In the genomic region with DNA sequence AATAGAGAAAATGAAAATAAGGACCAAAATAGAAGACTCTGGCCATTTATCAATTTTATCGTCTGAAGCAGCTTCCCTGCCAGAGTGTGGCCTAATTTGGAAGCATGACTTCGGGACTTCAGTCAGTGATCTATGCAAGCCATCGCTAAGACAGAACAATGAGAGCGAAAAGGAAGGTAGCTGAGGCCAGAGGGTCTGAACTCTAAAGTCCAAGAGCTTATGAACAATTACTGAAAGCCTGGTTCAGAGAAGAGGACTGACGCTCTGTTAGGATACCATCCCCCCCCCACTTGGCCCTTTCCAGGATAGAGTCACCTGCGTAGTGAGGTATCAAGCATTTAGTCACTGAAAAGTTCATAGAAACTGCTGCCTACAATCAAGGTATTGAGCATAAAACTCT, we compare ENCODE assay signal across 18 mouse cellular contexts. TPM values are rescaled to one million over a fixed set of nuclear protein-coding genes. Genes with fewer than 3 reads are reported as not detected.
DNase-seq lines count a peak whose midpoint lies in the region; ATAC-seq lines count a peak whose summit lies in the region.
"Had no signal": no experiment of that assay in that cellular context is flagged by ENCODE, and none has a peak within 500 bp of the region (broad histone marks: within the 10 kb centered on the region; RNA-seq: fewer than 3 reads in every experiment).

No protein-coding gene starts in this region.

- ATAC-seq in heart, embryonic 15.5 days (replicated peaks; ENCODE audit: insufficient number of reproducible peaks, insufficient read depth, low FRiP score, low read depth): no peak
- ATAC-seq in kidney, embryonic 15.5 days (replicated peaks; ENCODE audit: low FRiP score): no peak
- peak; percentile 27; the same call in 1 of the 2 replicates for ATAC-seq in kidney, embryonic 16.5 days (ENCODE audit: low FRiP score, low TSS enrichment)
- no peak for ATAC-seq in stomach, embryonic 16.5 days (ENCODE audit: insufficient read depth, low FRiP score)
- ATAC-seq: inflammation-experienced regulatory T-cells, adult 6 months; midbrain, embryonic 16.5 days had no signal

- DNase-seq in heart, embryonic 10.5 days (ENCODE audit: low spot score): no peak
- peak; percentile 46 for DNase-seq in kidney, adult 9 months
- no peak for DNase-seq in urinary bladder, postnatal 4 days (ENCODE audit: low spot score in 2 of 2)
- DNase-seq: cerebellum, adult 2 months; cerebellum, postnatal 36 days; left cerebral cortex, postnatal 4 days; right cerebral cortex, postnatal 25 days had no signal

- H3K27me3 ChIP-seq in heart, embryonic 15.5 days: no peaks in the 10 kb centered on the region
- no peaks in the 10 kb centered on the region for H3K27me3 ChIP-seq in heart, embryonic 10.5 days (ENCODE audit: insufficient read depth, poor library complexity, severe bottlenecking)
- H3K27me3 ChIP-seq in kidney, embryonic 15.5 days: no peaks in the 10 kb centered on the region
- no peaks in the 10 kb centered on the region for H3K27me3 ChIP-seq in kidney, embryonic 16.5 days (ENCODE audit: insufficient read depth, low read length)
- H3K27me3 ChIP-seq in stomach, embryonic 16.5 days (ENCODE audit: control insufficient read depth, insufficient read depth, low read length): no peaks in the 10 kb centered on the region
- H3K27me3 ChIP-seq: embryonic facial prominence, embryonic 15.5 days; hindbrain, embryonic 12.5 days; neural tube, embryonic 15.5 days; stomach, embryonic 15.5 days had no signal

- H3K9me3 ChIP-seq in heart, embryonic 15.5 days (replicated peaks): peaks cover 4% of the 10 kb centered on the region; the same call in 1 of the 2 replicates
- H3K9me3 ChIP-seq in heart, embryonic 10.5 days: no peaks in the 10 kb centered on the region; the same call in 1 of the 2 replicates
- H3K9me3 ChIP-seq in kidney, embryonic 15.5 days (replicated peaks): 0 out of 2 replicates have a peak, but pooled peaks cover 2% of the 10 kb centered on the region
- peaks cover 6% of the 10 kb centered on the region; the same call in 1 of the 2 replicates for H3K9me3 ChIP-seq in kidney, embryonic 16.5 days (ENCODE audit: low read length)
- H3K9me3 ChIP-seq in stomach, embryonic 16.5 days (replicated peaks; ENCODE audit: control insufficient read depth, low read length): no peaks in the 10 kb centered on the region
- H3K9me3 ChIP-seq: embryonic facial prominence, embryonic 15.5 days; hindbrain, embryonic 12.5 days; neural tube, embryonic 15.5 days; stomach, embryonic 15.5 days had no signal

- 65% methylated on average over 6 of the region's 6 CpGs for WGBS in heart, embryonic 15.5 days
- 78% methylated on average over 6 of the region's 6 CpGs for WGBS in heart, embryonic 10.5 days
- 51% methylated on average over 6 of the region's 6 CpGs for WGBS in kidney, embryonic 15.5 days
- 52% methylated on average over 6 of the region's 6 CpGs for WGBS in kidney, embryonic 16.5 days
- 58% methylated on average over 6 of the region's 6 CpGs for WGBS in stomach, embryonic 16.5 days

- H3K9ac ChIP-seq in heart, embryonic 15.5 days: no peak overlapping the region
- no peak overlapping the region for H3K9ac ChIP-seq in kidney, embryonic 15.5 days
- no peak overlapping the region for H3K9ac ChIP-seq in kidney, embryonic 16.5 days (replicated peaks; ENCODE audit: low read length)
- no peak overlapping the region for H3K9ac ChIP-seq in stomach, embryonic 16.5 days (ENCODE audit: low read length)
- H3K9ac ChIP-seq: embryonic facial prominence, embryonic 15.5 days; hindbrain, embryonic 12.5 days; neural tube, embryonic 15.5 days; stomach, embryonic 15.5 days had no signal

- H3K27ac ChIP-seq in heart, embryonic 15.5 days: peak overlapping the region; percentile 71
- H3K27ac ChIP-seq in heart, embryonic 10.5 days: no peak overlapping the region
- H3K27ac ChIP-seq in kidney, embryonic 15.5 days: no peak overlapping the region
- no peak overlapping the region for H3K27ac ChIP-seq in kidney, embryonic 16.5 days (ENCODE audit: low read length)
- H3K27ac ChIP-seq in stomach, embryonic 16.5 days (ENCODE audit: low read length): peak overlapping the region; percentile 58
- H3K27ac ChIP-seq: embryonic facial prominence, embryonic 15.5 days; hindbrain, embryonic 12.5 days; neural tube, embryonic 15.5 days had no signal

- H3K4me3 ChIP-seq in heart, embryonic 15.5 days: no peak overlapping the region
- H3K4me3 ChIP-seq in heart, embryonic 10.5 days: no peak overlapping the region
- H3K4me3 ChIP-seq in kidney, embryonic 15.5 days (replicated peaks): no peak overlapping the region
- H3K4me3 ChIP-seq in kidney, embryonic 16.5 days (ENCODE audit: low read length): no peak overlapping the region
- no peak overlapping the region for H3K4me3 ChIP-seq in stomach, embryonic 16.5 days (replicated peaks; ENCODE audit: low read length)
- H3K4me3 ChIP-seq: embryonic facial prominence, embryonic 15.5 days; hindbrain, embryonic 12.5 days; neural tube, embryonic 15.5 days; stomach, embryonic 15.5 days had no signal

- no peak overlapping the region for H3K4me2 ChIP-seq in heart, embryonic 15.5 days
- no peak overlapping the region for H3K4me2 ChIP-seq in kidney, embryonic 15.5 days
- H3K4me2 ChIP-seq in kidney, embryonic 16.5 days (replicated peaks; ENCODE audit: low read depth, low read length): no peak overlapping the region
- H3K4me2 ChIP-seq in stomach, embryonic 16.5 days (ENCODE audit: low read depth, low read length): no peak overlapping the region
- H3K4me2 ChIP-seq: embryonic facial prominence, embryonic 15.5 days; hindbrain, embryonic 12.5 days; liver, embryonic 11.5 days; neural tube, embryonic 15.5 days; stomach, embryonic 15.5 days had no signal

- peaks cover 27% of the 10 kb centered on the region for H3K36me3 ChIP-seq in heart, embryonic 15.5 days
- H3K36me3 ChIP-seq in heart, embryonic 10.5 days: peaks cover 46% of the 10 kb centered on the region
- peaks cover 4% of the 10 kb centered on the region for H3K36me3 ChIP-seq in kidney, embryonic 15.5 days
- peaks cover 5% of the 10 kb centered on the region; the same call in 1 of the 2 replicates for H3K36me3 ChIP-seq in kidney, embryonic 16.5 days (ENCODE audit: insufficient read depth, low read length)
- H3K36me3 ChIP-seq in stomach, embryonic 16.5 days (ENCODE audit: control insufficient read depth, insufficient read depth, low read length): 0 out of 2 replicates have a peak, but pooled peaks cover 7% of the 10 kb centered on the region
- H3K36me3 ChIP-seq: embryonic facial prominence, embryonic 15.5 days; hindbrain, embryonic 12.5 days; neural tube, embryonic 15.5 days had no signal

- peaks cover 16% of the 10 kb centered on the region for H3K4me1 ChIP-seq in heart, embryonic 15.5 days (replicated peaks)
- H3K4me1 ChIP-seq in heart, embryonic 10.5 days: peaks cover 6% of the 10 kb centered on the region; the same call in 1 of the 2 replicates
- H3K4me1 ChIP-seq in kidney, embryonic 15.5 days: peaks cover 10% of the 10 kb centered on the region
- H3K4me1 ChIP-seq in kidney, embryonic 16.5 days (ENCODE audit: insufficient read depth, low read length): no peaks in the 10 kb centered on the region; the same call in none of the 2 replicates
- H3K4me1 ChIP-seq in stomach, embryonic 16.5 days (ENCODE audit: control insufficient read depth, insufficient read depth, low read length): no peaks in the 10 kb centered on the region
- H3K4me1 ChIP-seq: embryonic facial prominence, embryonic 15.5 days; hindbrain, embryonic 12.5 days; neural tube, embryonic 15.5 days; stomach, embryonic 15.5 days had no signal

RNA-seq across cellular contexts. Expression of gene Abcc9, which starts 33.3 kb away (rescaled TPM):
- 14.6 and 15.2 TPM in 2 replicates for polyA plus RNA-seq in heart, embryonic 15.5 days (2015; fragmentation: Nextera tagmentation; extraction: Ambion mirVana)
- polyA plus RNA-seq in heart, embryonic 10.5 days (2016; fragmentation: Nextera tagmentation; extraction: Ambion mirVana): 11.2 and 25.6 TPM in 2 replicates
- polyA plus RNA-seq in kidney, embryonic 15.5 days (2015; fragmentation: Nextera tagmentation; extraction: Ambion mirVana): 6.2 and 7.7 TPM in 2 replicates
- 6.3 and 7.3 TPM in 2 replicates for polyA plus RNA-seq in kidney, embryonic 16.5 days (2015; fragmentation: Nextera tagmentation; extraction: Ambion mirVana)
- polyA plus RNA-seq in stomach, embryonic 16.5 days (2015; fragmentation: Nextera tagmentation; extraction: Ambion mirVana): 14.7 and 14.9 TPM in 2 replicates

Comparison
In these comparisons a context has a peak if more than half of its experiments do, and no peak if none do; other contexts are left out.
1. H3K27ac ChIP-seq: peak in heart, embryonic 15.5 days (single experiment) and stomach, embryonic 16.5 days (single experiment); none in heart, embryonic 10.5 days (single experiment), kidney, embryonic 15.5 days (single experiment) and kidney, embryonic 16.5 days (single experiment).